Mouse (Mus musculus): ENCODE results near the gene Ropn1l. TPM values are rescaled to one million over a fixed set of nuclear protein-coding genes. Genes with fewer than 3 reads are reported as not detected.

Gene Ropn1l
- total and polyA plus RNA-seq, 2 experiments from 2014 or later: 0.73 to 3.4 TPM

DNA sequence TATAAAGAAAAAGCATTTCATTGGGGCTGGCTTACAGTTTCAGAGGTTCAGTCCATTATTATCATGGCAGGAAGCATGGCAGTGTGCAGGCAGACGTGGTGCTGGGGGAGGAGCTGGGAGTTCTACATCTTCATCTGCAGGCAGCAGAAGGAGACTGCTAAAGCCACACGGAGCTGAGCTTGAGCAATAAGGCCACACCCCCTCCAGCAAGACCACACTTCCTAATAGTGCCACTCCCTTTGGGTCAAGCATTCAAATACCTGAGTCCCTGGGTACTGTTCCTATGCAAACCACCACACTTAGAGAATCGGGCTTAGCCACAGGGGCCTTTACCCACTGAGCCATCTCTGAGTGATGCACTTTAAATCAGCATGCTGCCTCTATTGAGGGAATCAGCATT is 52.6 kb downstream of the Ropn1l start:
- Histone ChIP-seq H3K36me3 (ENCODE audit: insufficient read depth, low read length) (no peaks in the 10 kb centered on the region), H3K9me3 (ENCODE audit: low read length) (no peaks in the 10 kb centered on the region), H3K4me2 (ENCODE audit: low read depth, low read length) (no peak overlapping the region), H3K4me1 (ENCODE audit: insufficient read depth, low read length) (no peaks in the 10 kb centered on the region), H3K9ac (replicated peaks; ENCODE audit: low read length) (no peak overlapping the region), H3K27ac (no peak overlapping the region), H3K27me3 (ENCODE audit: insufficient read depth, low read length) (no peaks in the 10 kb centered on the region), H3K4me3 (ENCODE audit: low read length) (no peak overlapping the region)
- TF ChIP-seq CTCF (IDR thresholded peaks at IDR 0.05; ENCODE audit: low read depth): no peak
- WGBS: 42% methylated on average over 3 of the region's 3 CpGs
- ATAC-seq (no peak), DNase-seq (ENCODE audit: low spot score) (no peak)

DNA sequence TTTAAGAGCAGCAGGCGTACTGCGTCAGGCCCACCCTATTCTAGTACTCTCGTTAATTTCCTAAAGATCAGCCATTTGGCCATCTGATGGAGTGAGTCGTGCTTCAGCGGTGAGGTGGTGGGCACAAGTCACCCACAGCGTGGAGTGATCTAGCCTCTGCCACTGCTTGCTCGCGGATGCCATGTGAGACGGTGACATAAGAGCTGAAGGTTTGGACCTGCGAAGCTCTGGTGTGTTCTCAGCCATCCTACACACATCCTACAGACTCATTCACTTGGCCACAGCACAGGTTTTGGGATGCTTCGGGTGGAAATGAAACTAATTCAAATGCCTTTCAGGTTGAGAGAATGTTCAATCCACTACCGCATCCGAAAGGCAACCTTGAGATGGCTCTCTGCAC is 54.8 kb downstream of the Ropn1l start:
- H3K27ac ChIP-seq: no peak overlapping the region
- no peak overlapping the region for H3K4me3 ChIP-seq (ENCODE audit: low read length)
- DNase-seq (ENCODE audit: low spot score) (no peak), ATAC-seq (no peak)
- H3K9me3 ChIP-seq (ENCODE audit: low read length): no peaks in the 10 kb centered on the region; the same call in 1 of the 2 replicates
- H3K4me2 ChIP-seq (ENCODE audit: low read depth, low read length): no peak overlapping the region
- no peak overlapping the region for H3K9ac ChIP-seq (replicated peaks; ENCODE audit: low read length)
- no peaks in the 10 kb centered on the region for H3K4me1 ChIP-seq (ENCODE audit: insufficient read depth, low read length)
- H3K27me3 ChIP-seq (ENCODE audit: insufficient read depth, low read length): no peaks in the 10 kb centered on the region
- TF ChIP-seq CTCF (IDR thresholded peaks at IDR 0.05; ENCODE audit: low read depth): no peak
- whole genome bisulfite sequencing: 95% methylated on average over 13 of the region's 13 CpGs
- no peaks in the 10 kb centered on the region for H3K36me3 ChIP-seq (ENCODE audit: insufficient read depth, low read length)

DNA sequence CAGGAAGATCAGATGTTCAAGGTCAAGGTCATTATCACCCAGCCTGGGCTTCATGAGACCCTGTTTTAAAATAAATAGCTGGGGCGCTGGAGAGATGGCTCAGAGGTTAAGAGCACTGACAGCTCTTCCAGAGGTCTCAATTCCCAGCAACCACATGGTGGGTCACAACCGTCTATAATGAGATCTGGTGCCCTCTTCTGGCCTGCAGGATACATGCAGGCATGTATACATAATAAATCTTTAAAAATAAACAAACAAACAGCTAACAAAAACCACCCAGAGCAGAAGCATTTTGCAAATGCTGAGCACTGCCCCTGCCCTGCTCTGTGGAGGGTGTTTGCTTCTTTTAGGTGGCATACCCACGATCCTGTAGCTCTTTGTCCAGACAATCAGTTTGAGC is 56.2 kb downstream of the Ropn1l start:
- no peak overlapping the region for H3K4me3 ChIP-seq (ENCODE audit: low read length)
- H3K36me3 ChIP-seq (ENCODE audit: insufficient read depth, low read length): no peaks in the 10 kb centered on the region
- DNase-seq (ENCODE audit: low spot score) (no peak), ATAC-seq (no peak)
- H3K27me3 ChIP-seq (ENCODE audit: insufficient read depth, low read length): no peaks in the 10 kb centered on the region
- H3K27ac ChIP-seq: no peak overlapping the region
- no peaks in the 10 kb centered on the region for H3K4me1 ChIP-seq (ENCODE audit: insufficient read depth, low read length)
- H3K9ac ChIP-seq (replicated peaks; ENCODE audit: low read length): no peak overlapping the region
- no peaks in the 10 kb centered on the region; the same call in 1 of the 2 replicates for H3K9me3 ChIP-seq (ENCODE audit: low read length)
- WGBS: 82% methylated on average over 3 of the region's 3 CpGs
- no peak overlapping the region for H3K4me2 ChIP-seq (ENCODE audit: low read depth, low read length)
- peak; percentile 17; the same call in 1 of the 2 replicates for TF ChIP-seq CTCF (IDR thresholded peaks at IDR 0.05; ENCODE audit: low read depth)

- no peak overlapping the region for H3K4me2 ChIP-seq (ENCODE audit: low read depth, low read length)
- no peaks in the 10 kb centered on the region for H3K36me3 ChIP-seq (ENCODE audit: insufficient read depth, low read length)
- no peaks in the 10 kb centered on the region for H3K4me1 ChIP-seq (ENCODE audit: insufficient read depth, low read length)
- H3K9ac ChIP-seq (replicated peaks; ENCODE audit: low read length): no peak overlapping the region
- 78% methylated on average over 5 of the region's 5 CpGs for WGBS
- no peak overlapping the region for H3K4me3 ChIP-seq (ENCODE audit: low read length)
- H3K27me3 ChIP-seq (ENCODE audit: insufficient read depth, low read length): no peaks in the 10 kb centered on the region
- no peak for TF ChIP-seq CTCF (IDR thresholded peaks at IDR 0.05; ENCODE audit: low read depth)
- no peak overlapping the region for H3K27ac ChIP-seq
- H3K9me3 ChIP-seq (ENCODE audit: low read length): no peaks in the 10 kb centered on the region; the same call in 1 of the 2 replicates
- DNase-seq (ENCODE audit: low spot score): no peak
- no peak for ATAC-seq
Measured at GRCm38 (mm10) chr15:31396755-31397154, 56.8 kb downstream of the Ropn1l start.

GRCm38 (mm10) chr15:31395986-31396385 is 57.6 kb downstream of the Ropn1l start:
- H3K9ac ChIP-seq (replicated peaks; ENCODE audit: low read length): no peak overlapping the region
- 93% methylated on average over 4 of the region's 4 CpGs for WGBS
- no peaks in the 10 kb centered on the region for H3K4me1 ChIP-seq (ENCODE audit: insufficient read depth, low read length)
- H3K9me3 ChIP-seq (ENCODE audit: low read length): no peaks in the 10 kb centered on the region; the same call in 1 of the 2 replicates
- TF ChIP-seq CTCF (IDR thresholded peaks at IDR 0.05; ENCODE audit: low read depth): no peak
- DNase-seq (ENCODE audit: low spot score) (no peak), ATAC-seq (no peak)
- no peaks in the 10 kb centered on the region for H3K36me3 ChIP-seq (ENCODE audit: insufficient read depth, low read length)
- H3K27me3 ChIP-seq (ENCODE audit: insufficient read depth, low read length): no peaks in the 10 kb centered on the region
- H3K27ac ChIP-seq: no peak overlapping the region
- no peak overlapping the region for H3K4me2 ChIP-seq (ENCODE audit: low read depth, low read length)
- H3K4me3 ChIP-seq (ENCODE audit: low read length): no peak overlapping the region

DNA sequence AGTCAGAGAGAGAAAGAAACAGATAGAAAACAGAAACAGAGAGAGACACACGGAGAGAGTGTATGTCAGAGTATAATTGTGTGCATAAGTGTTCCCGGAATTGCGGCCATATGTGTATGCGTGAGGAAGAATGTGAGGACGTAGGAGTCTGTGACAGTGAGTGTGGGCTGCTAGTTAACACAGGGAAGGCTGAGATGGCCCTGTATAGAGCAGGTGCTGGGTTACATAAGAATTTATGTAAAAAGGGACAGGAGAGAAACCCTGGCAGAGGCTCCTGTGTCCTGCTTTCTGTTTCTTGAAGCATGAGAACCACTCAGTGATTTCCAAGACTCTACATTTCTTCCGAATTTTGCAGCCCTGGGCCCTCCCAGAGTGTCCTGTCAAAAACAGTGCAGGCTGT is 60.1 kb downstream of the Ropn1l start:
- Histone ChIP-seq H3K27me3 (ENCODE audit: insufficient read depth, low read length) (no peaks in the 10 kb centered on the region), H3K4me3 (ENCODE audit: low read length) (no peak overlapping the region), H3K9ac (replicated peaks; ENCODE audit: low read length) (no peak overlapping the region), H3K4me1 (ENCODE audit: insufficient read depth, low read length) (no peaks in the 10 kb centered on the region), H3K4me2 (ENCODE audit: low read depth, low read length) (no peak overlapping the region), H3K9me3 (ENCODE audit: low read length) (no peaks in the 10 kb centered on the region; the same call in 1 of the 2 replicates), H3K36me3 (ENCODE audit: insufficient read depth, low read length) (no peaks in the 10 kb centered on the region), H3K27ac (no peak overlapping the region)
- 84% methylated on average over 6 of the region's 6 CpGs for WGBS
- ATAC-seq (no peak), DNase-seq (ENCODE audit: low spot score) (no peak)
- TF ChIP-seq CTCF (IDR thresholded peaks at IDR 0.05; ENCODE audit: low read depth): no peak

DNA sequence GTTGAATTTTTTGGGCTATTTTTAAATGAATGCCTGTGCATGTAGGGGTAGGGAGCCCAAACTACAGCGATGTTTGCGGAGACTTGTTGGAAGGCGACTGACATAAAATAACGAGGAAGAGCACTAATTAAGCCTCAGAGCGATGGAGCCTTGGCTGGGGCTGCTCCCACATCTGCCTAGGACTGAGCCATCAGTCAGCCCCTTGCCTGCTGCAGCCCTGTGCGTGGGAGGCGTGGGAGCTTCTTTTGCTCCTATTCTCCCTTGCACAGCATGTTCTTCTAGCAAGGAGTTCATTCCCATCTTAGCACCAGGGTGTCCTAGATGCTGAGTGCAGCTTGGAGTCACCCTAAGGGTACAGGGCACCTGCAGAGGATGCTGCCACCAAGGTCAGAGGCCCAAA is 60.8 kb downstream of the Ropn1l start:
- H3K9me3 ChIP-seq (ENCODE audit: low read length): no peaks in the 10 kb centered on the region; the same call in 1 of the 2 replicates

More for the DNA sequence above, 60.8 kb downstream of the Ropn1l start:
- Histone ChIP-seq H3K9ac (replicated peaks; ENCODE audit: low read length) (no peak overlapping the region), H3K4me3 (ENCODE audit: low read length) (no peak overlapping the region), H3K4me1 (ENCODE audit: insufficient read depth, low read length) (no peaks in the 10 kb centered on the region), H3K36me3 (ENCODE audit: insufficient read depth, low read length) (no peaks in the 10 kb centered on the region), H3K4me2 (ENCODE audit: low read depth, low read length) (no peak overlapping the region), H3K27me3 (ENCODE audit: insufficient read depth, low read length) (no peaks in the 10 kb centered on the region), H3K27ac (no peak overlapping the region)
- WGBS: 79% methylated on average over 7 of the region's 7 CpGs
- ATAC-seq (no peak), DNase-seq (ENCODE audit: low spot score) (no peak)
- no peak for TF ChIP-seq CTCF (IDR thresholded peaks at IDR 0.05; ENCODE audit: low read depth)

Data from hindbrain, postnatal 0 days (tissue).